Mouse (Mus musculus) forebrain, postnatal 0 days (tissue): Measurements from ENCODE around the gene Zfp710. TPM values are rescaled to one million over a fixed set of nuclear protein-coding genes. Genes with fewer than 3 reads are reported as not detected.

Source experiments
- ATAC-seq: fragments of 200-750 bp; cut with Nextera tagmentation; 2 replicates; pipeline ENCODE4 v1.8.0; 2017; ENCODE audit warnings: mild to moderate bottlenecking, moderate library complexity
- DNase-seq: peaks from one replicate; pipeline ENCODE4 v3.0.0-alpha.2; 2015
- H3K27ac ChIP-seq: fragments of 300-500 bp; sonication (generic); 2 replicates; pipeline ENCODE4 v1.5.1; 2014; ENCODE audit warnings: low read depth, mild to moderate bottlenecking, antibody characterized with exemption, low read length, moderate library complexity, mixed read lengths
- H3K27me3 ChIP-seq: fragments of 300-500 bp; sonication (generic); 2 replicates; pipeline ENCODE4 v1.6.1; 2014; ENCODE audit warnings: mild to moderate bottlenecking, low read length, mixed read lengths; ENCODE audit not compliant: insufficient read depth
- H3K36me3 ChIP-seq: fragments of 300-500 bp; sonication (generic); 2 replicates; pipeline ENCODE4 v1.6.1; 2014; ENCODE audit warnings: mild to moderate bottlenecking, moderate library complexity; ENCODE audit not compliant: insufficient read depth
- H3K4me1 ChIP-seq: fragments of 300-500 bp; sonication (generic); 2 replicates; pipeline ENCODE4 v1.6.1; 2014; ENCODE audit warnings: antibody characterized with exemption; ENCODE audit not compliant: insufficient read depth
- H3K4me2 ChIP-seq: fragments of 300-500 bp; sonication (generic); 2 replicates; pipeline ENCODE4 v1.6.1; 2014; ENCODE audit warnings: low read depth, mild to moderate bottlenecking, moderate library complexity
- H3K4me3 ChIP-seq: fragments of 300-500 bp; sonication (generic); 2 replicates; pipeline ENCODE4 v1.5.1; 2014; ENCODE audit warnings: low read depth, low read length, mixed read lengths
- H3K9ac ChIP-seq: fragments of 300-500 bp; sonication (generic); 2 replicates; pipeline ENCODE4 v1.6.1; 2014; ENCODE audit warnings: mild to moderate bottlenecking
- H3K9me3 ChIP-seq: fragments of 300-500 bp; sonication (generic); 2 replicates; pipeline ENCODE4 v1.6.1; 2016; ENCODE audit warnings: low read length
- CTCF ChIP-seq: sonication (generic); IDR thresholded peaks from 2 replicates; pipeline ENCODE4 v1.5.1; 2016; ENCODE audit warnings: antibody characterized with exemption, control low read depth, low read depth
- WGBS: fragments of 180-500 bp; shearing (Covaris S2); extraction: QIAGEN DNeasy Blood & Tissue Kit; methylation state at CpG from one replicate; pipeline ENCODE4 v1.1.7; 2014; 5-methylcytosine and 5-hydroxymethylcytosine counted together
- polyA plus RNA-seq: library from polyadenylated mRNA; unstranded; fragments of >200 nt; fragmentation: Nextera tagmentation; extraction: Ambion mirVana; gene quantifications from 2 replicates; pipeline ENCODE4 v1.2.1, GENCODE M21; 2015
- total RNA-seq: library from RNA; depleted of rRNA; stranded (reverse); fragments of >200 nt; gene quantifications from 2 replicates; pipeline ENCODE4 v1.2.3, GENCODE M21; 2014

The Zfp710 gene
- total and polyA plus RNA-seq, 2 experiments from 2014 or later = 12.3 to 30.6 TPM

DNA sequence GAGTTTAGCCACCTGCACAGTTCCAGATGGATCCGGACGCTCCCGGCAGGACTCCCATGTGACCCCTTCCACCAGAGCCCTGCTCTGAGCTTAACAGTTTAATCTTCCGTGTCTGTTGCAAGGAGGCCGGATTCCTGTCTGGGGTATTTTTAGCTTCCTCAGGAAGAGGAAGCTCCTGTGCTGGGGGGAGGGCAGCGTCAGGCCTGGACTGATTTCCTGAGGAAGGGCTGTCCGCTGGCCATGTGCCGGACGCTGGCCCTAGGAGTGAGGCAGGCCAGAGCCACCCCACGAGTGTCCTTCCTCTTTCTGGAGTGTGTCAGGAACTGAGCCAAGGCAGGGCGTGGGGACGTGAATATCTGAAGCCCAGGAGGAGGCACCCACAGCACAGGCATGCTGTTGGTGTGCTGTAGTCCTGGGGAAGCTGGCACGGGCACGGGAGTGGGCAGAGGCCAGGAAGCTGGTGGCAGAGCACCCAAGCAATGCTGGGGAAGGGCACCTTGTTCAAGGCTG is 54.2 kb downstream of the Zfp710 start:
- peak overlapping the region; percentile 45; the same call in 1 of the 2 replicates for H3K27ac ChIP-seq
- no peaks in the 10 kb centered on the region for H3K9me3 ChIP-seq
- DNase-seq (no peak), ATAC-seq (peak; percentile 10; the same call in 1 of the 2 replicates)
- 51% methylated on average over 14 of the region's 14 CpGs for WGBS
- H3K9ac ChIP-seq = peak overlapping the region; percentile 10; the same call in 1 of the 2 replicates
- H3K4me1 ChIP-seq = peaks cover 14% of the 10 kb centered on the region
- no peak overlapping the region for H3K4me2 ChIP-seq
- H3K27me3 ChIP-seq = no peaks in the 10 kb centered on the region
- TF ChIP-seq CTCF = no peak
- peaks cover 23% of the 10 kb centered on the region for H3K36me3 ChIP-seq
- no peak overlapping the region for H3K4me3 ChIP-seq

DNA sequence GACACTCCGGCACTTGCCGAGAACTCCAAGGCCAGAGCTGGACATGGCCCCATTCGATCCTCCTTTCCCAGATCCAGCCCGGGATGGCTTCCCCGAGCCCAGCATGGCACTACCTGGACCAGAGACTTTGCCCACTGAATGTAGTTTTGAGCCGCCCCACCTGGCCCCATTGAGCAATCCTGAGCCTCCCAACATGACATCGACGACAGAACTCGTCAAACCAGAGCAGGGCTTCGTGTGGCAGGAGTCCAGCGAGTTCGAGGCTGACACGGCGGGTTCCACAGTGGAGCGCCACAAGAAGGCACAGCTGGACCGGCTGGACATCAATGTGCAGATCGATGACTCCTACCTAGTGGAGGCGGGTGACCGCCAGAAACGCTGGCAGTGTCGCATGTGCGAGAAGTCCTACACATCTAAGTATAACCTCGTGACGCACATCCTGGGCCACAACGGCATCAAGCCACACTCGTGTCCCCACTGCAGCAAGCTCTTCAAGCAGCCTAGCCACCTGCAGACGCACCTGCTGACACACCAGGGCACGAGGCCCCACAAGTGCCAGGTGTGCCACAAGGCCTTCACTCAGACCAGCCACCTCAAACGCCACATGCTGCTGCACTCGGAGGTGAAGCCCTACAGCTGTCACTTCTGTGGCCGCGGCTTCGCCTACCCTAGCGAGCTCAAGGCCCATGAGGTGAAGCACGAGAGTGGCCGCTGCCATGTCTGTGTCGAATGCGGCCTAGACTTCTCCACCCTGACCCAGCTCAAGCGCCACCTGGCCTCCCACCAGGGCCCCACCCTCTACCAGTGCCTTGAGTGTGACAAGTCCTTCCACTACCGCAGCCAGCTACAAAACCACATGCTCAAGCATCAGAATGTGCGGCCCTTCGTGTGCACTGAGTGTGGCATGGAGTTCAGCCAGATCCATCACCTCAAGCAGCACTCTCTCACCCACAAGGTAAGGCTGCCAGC is 57.3 kb downstream of the Zfp710 start:
- no peak overlapping the region for H3K27ac ChIP-seq
- H3K9ac ChIP-seq = no peak overlapping the region
- no peak overlapping the region for H3K4me3 ChIP-seq
- ATAC-seq (no peak), DNase-seq (no peak)
- TF ChIP-seq CTCF = no peak
- H3K4me1 ChIP-seq = 0 out of 2 replicates have a peak, but pooled peaks cover 5% of the 10 kb centered on the region
- peaks cover 28% of the 10 kb centered on the region for H3K36me3 ChIP-seq
- H3K27me3 ChIP-seq = no peaks in the 10 kb centered on the region
- 93% methylated on average over 42 of the region's 42 CpGs for WGBS
- no peaks in the 10 kb centered on the region for H3K9me3 ChIP-seq
- no peak overlapping the region for H3K4me2 ChIP-seq

DNA sequence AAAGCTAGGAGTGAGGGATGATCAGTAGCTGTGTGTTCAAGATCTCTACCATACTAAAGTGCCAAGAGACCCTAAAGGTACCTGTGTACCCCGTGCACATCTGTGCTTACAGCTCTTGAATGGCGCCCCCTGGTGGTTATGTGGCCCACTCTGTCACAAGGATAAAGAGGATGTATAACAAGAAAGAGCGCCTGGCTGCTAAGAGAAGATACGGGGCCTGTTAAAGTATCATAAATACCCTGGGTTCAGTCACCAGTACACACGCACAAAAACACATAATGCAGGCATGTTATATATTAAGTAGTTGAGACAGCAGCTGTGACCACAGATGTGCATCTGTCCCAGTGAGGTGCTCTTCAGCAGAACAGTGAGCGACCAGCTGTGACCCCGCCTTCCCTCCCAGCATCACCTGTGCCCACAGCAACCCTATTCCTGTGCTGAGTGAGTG is 59.9 kb downstream of the Zfp710 start:
- peak; percentile 81 for TF ChIP-seq CTCF
- 56% methylated on average over 7 of the region's 7 CpGs for WGBS
- Histone ChIP-seq H3K9ac (no peak overlapping the region), H3K4me2 (no peak overlapping the region), H3K27me3 (no peaks in the 10 kb centered on the region), H3K36me3 (peaks cover 35% of the 10 kb centered on the region), H3K4me1 (no peaks in the 10 kb centered on the region), H3K9me3 (no peaks in the 10 kb centered on the region), H3K27ac (no peak overlapping the region), H3K4me3 (no peak overlapping the region)
- peak; percentile 79 for DNase-seq
- peak; percentile 75 for ATAC-seq

DNA sequence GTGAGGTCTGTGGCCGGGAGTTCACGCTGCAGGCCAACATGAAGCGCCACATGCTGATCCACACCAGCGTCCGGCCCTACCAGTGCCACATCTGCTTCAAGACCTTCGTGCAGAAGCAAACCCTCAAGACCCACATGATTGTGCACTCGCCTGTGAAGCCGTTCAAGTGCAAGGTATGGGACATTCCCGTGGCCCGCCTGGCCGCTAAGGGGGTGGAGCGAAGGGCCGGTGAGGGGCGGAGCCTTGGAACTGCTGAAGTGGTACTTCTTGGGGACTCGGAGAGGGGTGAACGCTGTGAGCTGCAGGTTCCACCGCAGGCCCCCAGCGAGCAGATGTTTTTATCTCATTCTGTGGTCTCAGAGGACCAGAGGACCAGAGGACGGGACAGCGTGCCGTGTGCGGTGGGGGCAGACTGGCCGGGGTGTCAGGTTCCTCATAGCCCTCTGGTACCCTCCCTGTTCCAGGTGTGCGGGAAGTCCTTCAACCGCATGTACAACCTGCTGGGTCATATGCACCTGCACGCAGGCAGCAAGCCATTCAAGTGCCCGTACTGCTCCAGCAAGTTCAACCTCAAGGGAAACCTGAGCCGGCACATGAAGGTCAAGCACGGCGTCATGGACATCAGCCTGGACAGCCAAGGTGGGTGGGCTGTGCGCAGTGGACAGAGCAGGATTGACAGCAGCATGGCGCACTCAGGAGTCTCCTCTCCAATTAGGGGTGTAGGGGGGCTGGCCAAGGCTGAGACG is 61.5 kb downstream of the Zfp710 start:
- H3K36me3 ChIP-seq = peaks cover 48% of the 10 kb centered on the region
- no peak for TF ChIP-seq CTCF
- no peaks in the 10 kb centered on the region for H3K27me3 ChIP-seq
- ATAC-seq (no peak), DNase-seq (no peak)
- no peak overlapping the region for H3K27ac ChIP-seq
- H3K9me3 ChIP-seq = no peaks in the 10 kb centered on the region
- no peak overlapping the region for H3K9ac ChIP-seq
- 86% methylated on average over 33 of the region's 33 CpGs for WGBS
- no peak overlapping the region for H3K4me2 ChIP-seq
- H3K4me1 ChIP-seq = no peaks in the 10 kb centered on the region
- H3K4me3 ChIP-seq = no peak overlapping the region

DNA sequence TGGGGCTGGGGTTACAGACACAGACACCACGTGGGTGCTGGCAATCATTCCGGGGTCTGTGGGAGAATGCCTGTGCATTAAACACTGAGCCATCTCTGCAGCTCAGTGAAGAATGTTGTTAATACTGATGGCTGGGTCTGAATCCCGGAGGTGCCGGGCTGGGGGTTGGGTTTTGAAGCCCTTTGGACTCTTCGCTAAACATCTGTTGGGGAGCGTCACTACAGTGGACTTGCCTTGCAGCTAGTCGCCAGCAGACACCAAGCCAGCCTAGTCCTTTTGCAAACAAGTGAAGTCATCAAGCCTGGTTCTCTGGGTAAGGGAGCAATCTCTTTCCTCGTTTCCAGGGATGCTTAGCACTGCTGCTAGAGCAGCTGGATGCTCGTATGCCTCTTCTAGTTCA is 63.6 kb downstream of the Zfp710 start:
- no peaks in the 10 kb centered on the region for H3K9me3 ChIP-seq
- no peaks in the 10 kb centered on the region for H3K4me1 ChIP-seq
- WGBS = 81% methylated on average over 9 of the region's 9 CpGs
- no peaks in the 10 kb centered on the region for H3K27me3 ChIP-seq
- no peak overlapping the region for H3K9ac ChIP-seq
- ATAC-seq = no peak
- TF ChIP-seq CTCF = no peak
- DNase-seq = no peak
- no peak overlapping the region for H3K4me3 ChIP-seq
- peaks cover 42% of the 10 kb centered on the region for H3K36me3 ChIP-seq
- H3K4me2 ChIP-seq = no peak overlapping the region
- H3K27ac ChIP-seq = no peak overlapping the region

DNA sequence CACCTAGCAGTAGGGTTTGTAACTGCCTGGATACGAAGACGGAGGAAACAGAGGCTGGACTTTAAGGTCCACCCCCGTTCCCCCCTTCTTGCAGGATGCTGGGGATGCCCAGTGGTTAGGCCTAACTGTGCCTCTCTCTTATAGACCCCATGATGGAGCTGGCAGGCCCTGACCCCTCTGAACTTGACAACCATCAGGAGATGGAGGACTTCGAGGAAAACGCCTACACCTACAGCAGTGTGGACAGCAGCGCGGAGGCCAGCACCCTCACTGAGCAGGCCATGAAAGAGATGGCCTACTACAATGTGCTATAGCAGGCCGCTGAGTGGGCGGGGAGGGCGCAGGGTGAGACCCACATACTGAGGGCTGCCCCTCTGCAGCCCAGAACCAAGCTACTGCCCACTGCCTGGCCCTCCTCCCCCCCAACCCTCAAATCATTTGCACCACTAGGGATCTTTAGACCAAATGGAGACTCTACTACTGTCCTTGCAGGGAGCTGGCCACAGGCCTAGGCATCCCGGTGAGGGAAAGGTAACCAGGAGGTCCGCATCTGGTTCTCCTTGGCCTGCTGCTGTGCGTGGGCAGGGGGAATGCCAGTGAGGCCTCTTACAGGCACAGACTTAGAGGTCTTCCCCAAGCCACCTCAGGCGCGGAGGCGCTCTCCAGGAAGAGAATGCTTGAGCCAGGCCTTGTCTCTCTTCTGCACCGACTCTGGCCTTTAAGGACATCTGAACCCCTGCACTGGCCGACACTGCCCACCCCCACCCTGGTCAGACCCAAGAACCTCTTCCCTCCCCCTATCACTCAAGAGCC is 65.8 kb downstream of the Zfp710 start:
- Histone ChIP-seq H3K4me2 (no peak overlapping the region), H3K4me1 (no peaks in the 10 kb centered on the region), H3K27ac (no peak overlapping the region), H3K9me3 (no peaks in the 10 kb centered on the region), H3K27me3 (no peaks in the 10 kb centered on the region), H3K4me3 (no peak overlapping the region), H3K36me3 (peaks cover 58% of the 10 kb centered on the region), H3K9ac (no peak overlapping the region)
- no peak for DNase-seq
- 88% methylated on average over 18 of the region's 18 CpGs for WGBS
- no peak for ATAC-seq
- no peak for TF ChIP-seq CTCF
